Mouse (Mus musculus): ENCODE data around the gene Cmtm4. TPM values are rescaled to one million over a fixed set of nuclear protein-coding genes. Genes with fewer than 3 reads are reported as not detected.
A peak's percentile ranks its signal among the peaks of the same experiment; 100 is the strongest.

Cmtm4 gene
- polyA plus RNA-seq, 1 experiment: 31.1 TPM

- Histone ChIP-seq H3K27ac (ENCODE audit: insufficient read depth, low read length) (no peak overlapping the region), H3K4me3 (replicated peaks; ENCODE audit: insufficient read depth, low read depth, low read length) (no peak overlapping the region), H3K4me1 (ENCODE audit: control insufficient read depth, insufficient read depth, low read length) (peaks cover 52% of the 10 kb centered on the region), H3K27me3 (ENCODE audit: control insufficient read depth, insufficient read depth, low read length) (no peaks in the 10 kb centered on the region)
- no peak for TF ChIP-seq POLR2A (IDR thresholded peaks at IDR 0.05; ENCODE audit: borderline replicate concordance, insufficient read depth, low read length)
- DNase-seq: no peak
- WGBS: 79% methylated on average over 10 of the region's 10 CpGs
These were observed 16.2 kb downstream of the Cmtm4 start for GRCm38 (mm10) chr8:104379301-104379836.

GRCm38 (mm10) chr8:104376669-104377068 is 18.9 kb downstream of the Cmtm4 start:
- no peaks in the 10 kb centered on the region for H3K27me3 ChIP-seq (ENCODE audit: control insufficient read depth, insufficient read depth, low read length)
- TF ChIP-seq POLR2A (IDR thresholded peaks at IDR 0.05; ENCODE audit: borderline replicate concordance, insufficient read depth, low read length) (no peak), CTCF (IDR thresholded peaks at IDR 0.05; ENCODE audit: borderline replicate concordance, insufficient read depth, low read depth, low read length) (no peak)
- no peak overlapping the region for H3K4me3 ChIP-seq (replicated peaks; ENCODE audit: insufficient read depth, low read depth, low read length)
- H3K27ac ChIP-seq (ENCODE audit: insufficient read depth, low read length): no peak overlapping the region
- peaks cover 42% of the 10 kb centered on the region for H3K4me1 ChIP-seq (ENCODE audit: control insufficient read depth, insufficient read depth, low read length)
- no peak for DNase-seq
- 84% methylated on average over 11 of the region's 11 CpGs for WGBS

- 54% methylated on average over 5 of the region's 5 CpGs for WGBS
- DNase-seq: no peak
- Histone ChIP-seq H3K4me3 (replicated peaks; ENCODE audit: insufficient read depth, low read depth, low read length) (no peak overlapping the region), H3K27ac (ENCODE audit: insufficient read depth, low read length) (peak overlapping the region; percentile 18; the same call in 1 of the 2 replicates), H3K27me3 (ENCODE audit: control insufficient read depth, insufficient read depth, low read length) (no peaks in the 10 kb centered on the region), H3K4me1 (ENCODE audit: control insufficient read depth, insufficient read depth, low read length) (peaks cover 40% of the 10 kb centered on the region)
- TF ChIP-seq POLR2A (IDR thresholded peaks at IDR 0.05; ENCODE audit: borderline replicate concordance, insufficient read depth, low read length) (no peak), CTCF (IDR thresholded peaks at IDR 0.05; ENCODE audit: borderline replicate concordance, insufficient read depth, low read depth, low read length) (no peak)
These were observed 19.6 kb downstream of the Cmtm4 start for GRCm38 (mm10) chr8:104375959-104376358.

- TF ChIP-seq POLR2A (IDR thresholded peaks at IDR 0.05; ENCODE audit: borderline replicate concordance, insufficient read depth, low read length) (no peak), CTCF (IDR thresholded peaks at IDR 0.05; ENCODE audit: borderline replicate concordance, insufficient read depth, low read depth, low read length) (no peak)
- DNase-seq: peak; percentile 59 to 64
- peak overlapping the region; percentile 68 for H3K27ac ChIP-seq (ENCODE audit: insufficient read depth, low read length)
- 17% methylated on average over 14 of the region's 14 CpGs for WGBS
- H3K4me1 ChIP-seq (ENCODE audit: control insufficient read depth, insufficient read depth, low read length): peaks cover 32% of the 10 kb centered on the region
- no peak overlapping the region for H3K4me3 ChIP-seq (replicated peaks; ENCODE audit: insufficient read depth, low read depth, low read length)
- no peaks in the 10 kb centered on the region for H3K27me3 ChIP-seq (ENCODE audit: control insufficient read depth, insufficient read depth, low read length)
These were observed 20.5 kb downstream of the Cmtm4 start for GRCm38 (mm10) chr8:104374864-104375846.

GRCm38 (mm10) chr8:104374269-104374668 is 21.3 kb downstream of the Cmtm4 start:
- Histone ChIP-seq H3K27me3 (ENCODE audit: control insufficient read depth, insufficient read depth, low read length) (no peaks in the 10 kb centered on the region), H3K4me1 (ENCODE audit: control insufficient read depth, insufficient read depth, low read length) (peaks cover 38% of the 10 kb centered on the region), H3K27ac (ENCODE audit: insufficient read depth, low read length) (no peak overlapping the region), H3K4me3 (replicated peaks; ENCODE audit: insufficient read depth, low read depth, low read length) (no peak overlapping the region)
- no peak for TF ChIP-seq POLR2A (IDR thresholded peaks at IDR 0.05; ENCODE audit: borderline replicate concordance, insufficient read depth, low read length)
- no peak for TF ChIP-seq CTCF (IDR thresholded peaks at IDR 0.05; ENCODE audit: borderline replicate concordance, insufficient read depth, low read depth, low read length)
- WGBS: 30% methylated on average over 11 of the region's 11 CpGs
- DNase-seq: no peak

GRCm38 (mm10) chr8:104373779-104374178 is 21.8 kb downstream of the Cmtm4 start:
- no peak overlapping the region for H3K27ac ChIP-seq (ENCODE audit: insufficient read depth, low read length)
- 19% methylated on average over 11 of the region's 11 CpGs for WGBS
- TF ChIP-seq POLR2A (IDR thresholded peaks at IDR 0.05; ENCODE audit: borderline replicate concordance, insufficient read depth, low read length): no peak
- TF ChIP-seq CTCF (IDR thresholded peaks at IDR 0.05; ENCODE audit: borderline replicate concordance, insufficient read depth, low read depth, low read length): peak; percentile 19
- H3K27me3 ChIP-seq (ENCODE audit: control insufficient read depth, insufficient read depth, low read length): no peaks in the 10 kb centered on the region
- DNase-seq: peak; percentile 43 to 49
- no peak overlapping the region for H3K4me3 ChIP-seq (replicated peaks; ENCODE audit: insufficient read depth, low read depth, low read length)
- H3K4me1 ChIP-seq (ENCODE audit: control insufficient read depth, insufficient read depth, low read length): peaks cover 36% of the 10 kb centered on the region

- 85% methylated on average over 6 of the region's 6 CpGs for WGBS
These were observed 24.5 kb downstream of the Cmtm4 start for GRCm38 (mm10) chr8:104371121-104371520.

More at GRCm38 (mm10) chr8:104371121-104371520, 24.5 kb downstream of the Cmtm4 start:
- no peak for DNase-seq
- no peak for TF ChIP-seq POLR2A (IDR thresholded peaks at IDR 0.05; ENCODE audit: borderline replicate concordance, insufficient read depth, low read length)
- no peak for TF ChIP-seq CTCF (IDR thresholded peaks at IDR 0.05; ENCODE audit: borderline replicate concordance, insufficient read depth, low read depth, low read length)
- no peak overlapping the region for H3K27ac ChIP-seq (ENCODE audit: insufficient read depth, low read length)
- no peaks in the 10 kb centered on the region for H3K27me3 ChIP-seq (ENCODE audit: control insufficient read depth, insufficient read depth, low read length)
- H3K4me1 ChIP-seq (ENCODE audit: control insufficient read depth, insufficient read depth, low read length): peaks cover 39% of the 10 kb centered on the region
- no peak overlapping the region for H3K4me3 ChIP-seq (replicated peaks; ENCODE audit: insufficient read depth, low read depth, low read length)
